Mouse (Mus musculus): ENCODE results near the gene Rpgrip1l.

GRCm38 (mm10) chr8:91212948-91213347, 100.1 kb downstream of the Rpgrip1l start:
- TF ChIP-seq CTCF (conservative IDR thresholded peaks at IDR 0.05; ENCODE audit: low read length) (no peak), POU5F1 (IDR thresholded peaks at IDR 0.05; ENCODE audit: borderline replicate concordance, low read length) (no peak)
